Mouse (Mus musculus) heart, embryonic 14.5 days (tissue): ENCODE data around the gene Armcx6. TPM values are rescaled to one million over a fixed set of nuclear protein-coding genes. Genes with fewer than 3 reads are reported as not detected.
"Not testable (repeated sequence)": the region's sequence is repeated elsewhere in the genome, so short reads cannot be mapped to it uniquely, and the experiment has no call there.

ENCODE experiments used
- ATAC-seq: fragments of 200-750 bp; cut with Nextera tagmentation; 2 replicates; pipeline ENCODE4 v1.8.0; 2017; ENCODE audit warnings: low read depth, moderate TSS enrichment; ENCODE audit not compliant: insufficient number of reproducible peaks, insufficient read depth, low FRiP score
- H3K27ac ChIP-seq, 2 experiments: fragments of 200-500 bp in 1 of 2; fragments of 300-500 bp in 1 of 2; sonication (generic) in 1 of 2; replicated peaks in 1 of 2; 2 replicates each; pipeline ENCODE4 v1.5.1; 2012 to 2014; ENCODE audit warnings: low read depth in 2 of 2, low read length in 2 of 2, control low read depth in 1 of 2, mild to moderate bottlenecking in 1 of 2, mixed read lengths in 1 of 2; ENCODE audit not compliant: control insufficient read depth in 1 of 2, insufficient read depth in 1 of 2
- H3K27me3 ChIP-seq: fragments of 300-500 bp; sonication (generic); 2 replicates; pipeline ENCODE4 v1.6.1; 2014; ENCODE audit warnings: mild to moderate bottlenecking, low read length, control low read depth; ENCODE audit not compliant: control insufficient read depth, insufficient read depth
- H3K36me3 ChIP-seq: fragments of 300-500 bp; sonication (generic); 2 replicates; pipeline ENCODE4 v1.6.1; 2014; ENCODE audit warnings: mild to moderate bottlenecking, control low read depth, low read length, mixed read lengths; ENCODE audit not compliant: control insufficient read depth, insufficient read depth
- H3K4me1 ChIP-seq, 2 experiments: fragments of 200-500 bp in 1 of 2; fragments of 300-500 bp in 1 of 2; sonication (generic) in 1 of 2; 2 replicates each; pipeline ENCODE4 v1.6.1; 2012 to 2014; ENCODE audit warnings: low read length in 2 of 2, control low read depth in 1 of 2, mixed read lengths in 1 of 2; ENCODE audit not compliant: control insufficient read depth in 2 of 2, insufficient read depth in 2 of 2
- H3K4me2 ChIP-seq: fragments of 300-500 bp; sonication (generic); 2 replicates; pipeline ENCODE4 v1.6.1; 2014; ENCODE audit warnings: mild to moderate bottlenecking, low read length
- H3K4me3 ChIP-seq, 2 experiments: fragments of 200-500 bp in 1 of 2; fragments of 300-500 bp in 1 of 2; sonication (generic) in 1 of 2; 2 replicates each; pipeline ENCODE4 v1.5.1; 2012 to 2014; ENCODE audit warnings: low read length in 2 of 2, mild to moderate bottlenecking in 2 of 2, control low read depth in 1 of 2, low read depth in 1 of 2, moderate library complexity in 1 of 2; ENCODE audit not compliant: control insufficient read depth in 1 of 2, insufficient read depth in 1 of 2
- H3K9ac ChIP-seq: fragments of 300-500 bp; sonication (generic); 2 replicates; pipeline ENCODE4 v1.6.1; 2014; ENCODE audit warnings: mild to moderate bottlenecking, low read length
- H3K9me3 ChIP-seq: fragments of 300-500 bp; sonication (generic); 2 replicates; pipeline ENCODE4 v1.6.1; 2016; ENCODE audit warnings: low read length, control low read depth; ENCODE audit not compliant: control insufficient read depth
- WGBS: fragments of 180-500 bp; shearing (Covaris S2); extraction: QIAGEN DNeasy Blood & Tissue Kit; methylation state at CpG from one replicate; pipeline ENCODE4 v1.1.7; 2014; 5-methylcytosine and 5-hydroxymethylcytosine counted together
- polyA plus RNA-seq: library from polyadenylated mRNA; unstranded; fragments of >200 nt; fragmentation: Nextera tagmentation; extraction: Ambion mirVana; gene quantifications from 2 replicates; pipeline ENCODE4 v1.2.1, GENCODE M21; 2014

Gene Armcx6
- polyA plus RNA-seq, 1 experiment from 2014 or later = 17.7 TPM

DNA sequence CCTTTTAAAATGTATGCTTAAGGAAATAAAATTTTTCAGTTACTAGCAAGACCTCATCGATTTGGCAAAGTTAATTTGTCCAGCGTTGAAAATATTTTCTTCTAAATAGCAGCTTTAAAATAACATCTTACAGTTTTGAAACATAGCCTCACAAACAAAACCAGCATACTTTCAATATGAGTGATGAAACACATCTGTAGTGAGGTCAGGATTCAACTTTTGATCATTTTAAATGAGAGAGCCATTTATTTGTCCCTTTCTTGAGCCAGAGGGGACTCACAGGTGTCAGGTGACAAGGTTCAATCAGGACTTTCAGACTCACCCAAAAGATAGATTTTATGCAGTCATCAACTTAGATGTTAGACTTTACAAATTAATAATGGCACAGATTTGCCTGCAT is 693 bp upstream of the Armcx6 start:
- peak overlapping the region in 1 of 2 experiments; percentile 71; a peak in 2 of 4 replicates for H3K27ac ChIP-seq
- H3K4me3 ChIP-seq = no peak overlapping the region
- H3K4me1 ChIP-seq = 0 out of 4 replicates have a peak, but pooled peaks cover 0 to 6% of the 10 kb centered on the region in 2 experiments
- no peak overlapping the region for H3K4me2 ChIP-seq
- H3K36me3 ChIP-seq = peaks cover 7% of the 10 kb centered on the region; the same call in 1 of the 2 replicates
- no peaks in the 10 kb centered on the region for H3K9me3 ChIP-seq
- no peak overlapping the region for H3K9ac ChIP-seq
- H3K27me3 ChIP-seq = no peaks in the 10 kb centered on the region
- 48% methylated on average over 2 of the region's 2 CpGs for whole genome bisulfite sequencing
- ATAC-seq = no peak

DNA sequence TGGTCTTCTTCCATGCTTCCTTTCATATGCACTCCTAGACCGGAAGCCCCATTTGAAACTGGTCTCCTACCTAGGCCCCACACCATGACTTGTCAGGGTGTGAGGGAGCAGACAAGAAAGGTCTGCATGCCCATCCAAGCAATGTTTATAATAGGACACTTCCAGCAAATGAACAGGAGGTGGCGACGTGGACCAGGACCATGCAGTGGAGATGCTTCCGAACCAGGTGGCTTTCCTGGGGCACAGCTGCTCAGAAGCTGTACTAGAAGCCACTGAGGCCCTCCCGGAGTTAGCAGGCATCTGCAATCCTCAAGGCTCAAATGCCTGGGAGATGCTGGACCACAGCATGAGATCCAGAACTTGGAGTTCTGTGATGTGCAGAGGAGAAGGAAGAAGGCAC is 4.8 kb downstream of the Armcx6 start:
- Histone ChIP-seq H3K9ac (no peak overlapping the region), H3K36me3 (peaks cover 7% of the 10 kb centered on the region; the same call in 1 of the 2 replicates), H3K27ac (no peak overlapping the region), H3K4me2 (no peak overlapping the region), H3K9me3 (no peaks in the 10 kb centered on the region), H3K4me3 (no peak overlapping the region), H3K27me3 (no peaks in the 10 kb centered on the region), H3K4me1 (0 out of 4 replicates have a peak, but pooled peaks cover 0 to 3% of the 10 kb centered on the region in 2 experiments)
- WGBS = 36% methylated on average over 5 of the region's 5 CpGs
- no peak; the same call in 1 of the 2 replicates for ATAC-seq

GRCm38 (mm10) chrX:134741862-134742261 is 9.4 kb downstream of the Armcx6 start:
- Histone ChIP-seq H3K4me2 (no peak overlapping the region), H3K9ac (no peak overlapping the region), H3K27ac (no peak overlapping the region), H3K27me3 (no peaks in the 10 kb centered on the region), H3K9me3 (no peaks in the 10 kb centered on the region), H3K36me3 (no peaks in the 10 kb centered on the region), H3K4me1 (no peaks in the 10 kb centered on the region), H3K4me3 (no peak overlapping the region)
- 60% methylated on average over 5 of the region's 5 CpGs for WGBS
- no peak for ATAC-seq

DNA sequence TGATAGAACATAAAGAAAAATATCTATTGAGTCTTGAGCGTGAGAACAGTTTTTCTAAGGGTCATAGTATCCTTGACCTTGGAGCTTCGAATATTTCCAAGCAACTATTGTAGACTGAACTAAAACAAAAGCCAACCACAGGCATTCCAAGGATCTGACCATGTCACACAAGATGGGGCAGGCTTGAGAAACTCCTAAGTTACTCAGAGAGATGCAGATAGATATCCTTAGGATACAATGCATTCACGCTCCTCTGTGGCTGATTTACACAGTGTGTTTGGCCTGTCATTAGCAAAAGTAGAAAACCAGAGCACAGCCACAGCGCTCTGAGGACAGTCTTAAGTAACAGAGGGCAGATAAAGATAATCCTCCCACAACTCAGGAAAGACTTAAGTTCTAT is 12.1 kb downstream of the Armcx6 start:
- H3K27ac ChIP-seq = no peak overlapping the region
- H3K9ac ChIP-seq = no peak overlapping the region
- H3K9me3 ChIP-seq = no peaks in the 10 kb centered on the region
- H3K4me3 ChIP-seq = no peak overlapping the region
- H3K4me1 ChIP-seq = no peaks in the 10 kb centered on the region
- no peak for ATAC-seq
- H3K27me3 ChIP-seq = no peaks in the 10 kb centered on the region
- no peak overlapping the region for H3K4me2 ChIP-seq
- WGBS = 46% methylated on average over 4 of the region's 4 CpGs
- H3K36me3 ChIP-seq = no peaks in the 10 kb centered on the region

GRCm38 (mm10) chrX:134737796-134738195 is 13.4 kb downstream of the Armcx6 start:
- Histone ChIP-seq H3K9me3 (no peaks in the 10 kb centered on the region), H3K36me3 (no peaks in the 10 kb centered on the region), H3K4me2 (no peak overlapping the region), H3K27me3 (no peaks in the 10 kb centered on the region), H3K4me1 (no peaks in the 10 kb centered on the region), H3K9ac (no peak overlapping the region), H3K27ac (no peak overlapping the region), H3K4me3 (no peak overlapping the region)
- 89% methylated on average over 1 of the region's 1 CpGs for WGBS
- no peak for ATAC-seq

- Histone ChIP-seq H3K9ac (no peak overlapping the region), H3K4me2 (no peak overlapping the region), H3K27ac (no peak overlapping the region; a peak in 1 of 4 replicates), H3K4me3 (no peak overlapping the region), H3K27me3 (no peaks in the 10 kb centered on the region), H3K36me3 (no peaks in the 10 kb centered on the region), H3K4me1 (no peaks in the 10 kb centered on the region), H3K9me3 (no peaks in the 10 kb centered on the region)
- 45% methylated on average over 4 of the region's 4 CpGs for WGBS
- no peak for ATAC-seq
These were observed 21.4 kb downstream of the Armcx6 start for GRCm38 (mm10) chrX:134729778-134730177.

- H3K27ac ChIP-seq, H3K4me3 ChIP-seq, H3K9me3 ChIP-seq, H3K4me1 ChIP-seq, H3K27me3 ChIP-seq, ATAC-seq, H3K4me2 ChIP-seq, H3K9ac ChIP-seq: not testable (repeated sequence)
- H3K36me3 ChIP-seq = peaks cover 18% of the 10 kb centered on the region
- WGBS = 44% methylated on average over 1 of the region's 2 CpGs
These were observed 27.5 kb downstream of the Armcx6 start for GRCm38 (mm10) chrX:134723762-134724161.

GRCm38 (mm10) chrX:134718524-134718923 is 32.7 kb downstream of the Armcx6 start:
- Histone ChIP-seq H3K4me3 (peak overlapping the region; percentile 59 to 71), H3K27me3 (no peaks in the 10 kb centered on the region), H3K36me3 (peaks cover 18% of the 10 kb centered on the region), H3K4me2 (peak overlapping the region; percentile 63), H3K4me1 (no peaks in the 10 kb centered on the region), H3K9ac (peak overlapping the region; percentile 83), H3K27ac (peak overlapping the region; percentile 96 to 97), H3K9me3 (no peaks in the 10 kb centered on the region)
- WGBS = 19% methylated on average over 14 of the region's 14 CpGs
- peak; percentile 76 for ATAC-seq
